Mouse (Mus musculus): ENCODE results near the gene Ccm2l. TPM values are rescaled to one million over a fixed set of nuclear protein-coding genes. Genes with fewer than 3 reads are reported as not detected.

Gene Ccm2l
- polyA plus RNA-seq, 1 experiment from 2014 or later = 1.0 TPM

GRCm38 (mm10) chr2:153049288-153049996 lies 16.3 kb upstream of the Ccm2l start:
- H3K4me3 ChIP-seq (replicated peaks; ENCODE audit: low read length) = no peak overlapping the region
- no peaks in the 10 kb centered on the region for H3K36me3 ChIP-seq (ENCODE audit: control insufficient read depth, insufficient read depth, low read length)
- no peaks in the 10 kb centered on the region for H3K4me1 ChIP-seq (ENCODE audit: control insufficient read depth, insufficient read depth, low read length)
- 36% methylated on average over 9 of the region's 9 CpGs for WGBS
- no peak overlapping the region for H3K9ac ChIP-seq (ENCODE audit: low read length)
- no peaks in the 10 kb centered on the region for H3K9me3 ChIP-seq (replicated peaks; ENCODE audit: control insufficient read depth, low read length)
- H3K27ac ChIP-seq (ENCODE audit: low read length) = no peak overlapping the region
- no peak for ATAC-seq (ENCODE audit: insufficient read depth, low FRiP score)
- H3K27me3 ChIP-seq (ENCODE audit: control insufficient read depth, insufficient read depth, low read length) = peaks cover 29% of the 10 kb centered on the region
- no peak overlapping the region for H3K4me2 ChIP-seq (ENCODE audit: low read depth, low read length)

- Histone ChIP-seq H3K9ac (ENCODE audit: low read length) (no peak overlapping the region), H3K27ac (ENCODE audit: low read length) (no peak overlapping the region), H3K4me3 (replicated peaks; ENCODE audit: low read length) (no peak overlapping the region), H3K4me2 (ENCODE audit: low read depth, low read length) (no peak overlapping the region), H3K36me3 (ENCODE audit: control insufficient read depth, insufficient read depth, low read length) (no peaks in the 10 kb centered on the region), H3K9me3 (replicated peaks; ENCODE audit: control insufficient read depth, low read length) (no peaks in the 10 kb centered on the region), H3K27me3 (ENCODE audit: control insufficient read depth, insufficient read depth, low read length) (peaks cover 29% of the 10 kb centered on the region), H3K4me1 (ENCODE audit: control insufficient read depth, insufficient read depth, low read length) (no peaks in the 10 kb centered on the region)
- no peak for ATAC-seq (ENCODE audit: insufficient read depth, low FRiP score)
- WGBS = 82% methylated on average over 4 of the region's 4 CpGs
Measured at GRCm38 (mm10) chr2:153049997-153050358, 15.8 kb upstream of the Ccm2l start.

GRCm38 (mm10) chr2:153051095-153051494 lies 14.7 kb upstream of the Ccm2l start:
- no peaks in the 10 kb centered on the region for H3K36me3 ChIP-seq (ENCODE audit: control insufficient read depth, insufficient read depth, low read length)

GRCm38 (mm10) chr2:153051537-153051936 lies 14.2 kb upstream of the Ccm2l start:
- H3K36me3 ChIP-seq (ENCODE audit: control insufficient read depth, insufficient read depth, low read length) = no peaks in the 10 kb centered on the region
- peaks cover 29% of the 10 kb centered on the region for H3K27me3 ChIP-seq (ENCODE audit: control insufficient read depth, insufficient read depth, low read length)
- no peak overlapping the region for H3K4me2 ChIP-seq (ENCODE audit: low read depth, low read length)
- no peaks in the 10 kb centered on the region for H3K9me3 ChIP-seq (replicated peaks; ENCODE audit: control insufficient read depth, low read length)
- H3K27ac ChIP-seq (ENCODE audit: low read length) = no peak overlapping the region
- no peak overlapping the region for H3K4me3 ChIP-seq (replicated peaks; ENCODE audit: low read length)
- no peak for ATAC-seq (ENCODE audit: insufficient read depth, low FRiP score)
- WGBS = 72% methylated on average over 9 of the region's 9 CpGs
- no peaks in the 10 kb centered on the region for H3K4me1 ChIP-seq (ENCODE audit: control insufficient read depth, insufficient read depth, low read length)
- no peak overlapping the region for H3K9ac ChIP-seq (ENCODE audit: low read length)

More at GRCm38 (mm10) chr2:153051095-153051494, 14.7 kb upstream of the Ccm2l start:
- Histone ChIP-seq H3K4me1 (ENCODE audit: control insufficient read depth, insufficient read depth, low read length) (no peaks in the 10 kb centered on the region), H3K4me3 (replicated peaks; ENCODE audit: low read length) (no peak overlapping the region), H3K27ac (ENCODE audit: low read length) (no peak overlapping the region), H3K9ac (ENCODE audit: low read length) (no peak overlapping the region), H3K27me3 (ENCODE audit: control insufficient read depth, insufficient read depth, low read length) (peaks cover 29% of the 10 kb centered on the region), H3K9me3 (replicated peaks; ENCODE audit: control insufficient read depth, low read length) (no peaks in the 10 kb centered on the region), H3K4me2 (ENCODE audit: low read depth, low read length) (no peak overlapping the region)
- 79% methylated on average over 6 of the region's 6 CpGs for WGBS
- ATAC-seq (ENCODE audit: insufficient read depth, low FRiP score) = no peak

DNA sequence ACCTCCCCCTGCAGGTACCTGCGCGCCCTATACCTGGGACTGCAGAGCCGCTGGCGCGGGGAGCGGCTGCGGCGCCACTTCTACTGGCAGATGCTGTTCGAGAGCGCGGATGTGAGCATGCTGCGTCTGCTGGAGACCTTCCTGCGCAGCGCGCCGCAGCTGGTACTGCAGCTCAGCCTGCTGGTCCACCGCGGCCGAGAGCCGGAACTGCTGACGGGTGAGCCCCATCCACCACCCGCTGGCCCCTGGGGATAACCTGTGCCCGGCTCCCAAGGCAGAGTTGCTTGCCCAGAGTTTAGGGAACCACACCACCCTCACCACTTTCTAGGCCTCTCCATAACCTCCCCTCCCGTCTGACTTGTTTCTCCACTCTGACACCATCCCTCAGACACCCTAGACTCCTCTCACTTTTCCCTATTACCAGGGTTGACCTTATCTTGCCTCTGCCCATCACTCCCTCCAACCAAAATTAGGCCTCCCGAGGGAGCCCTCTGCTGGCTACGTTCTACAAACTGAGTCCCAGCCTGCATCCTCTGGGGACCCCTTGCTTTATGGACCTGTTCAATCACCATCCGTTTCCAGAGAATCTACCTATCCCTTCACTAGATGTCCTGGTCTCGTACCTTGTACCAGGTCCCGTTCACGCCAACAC lies 12.9 kb upstream of the Ccm2l start:
- 7% methylated on average over 30 of the region's 30 CpGs for WGBS
- Histone ChIP-seq H3K9me3 (replicated peaks; ENCODE audit: control insufficient read depth, low read length) (no peaks in the 10 kb centered on the region), H3K4me1 (ENCODE audit: control insufficient read depth, insufficient read depth, low read length) (no peaks in the 10 kb centered on the region), H3K4me3 (replicated peaks; ENCODE audit: low read length) (no peak overlapping the region), H3K36me3 (ENCODE audit: control insufficient read depth, insufficient read depth, low read length) (no peaks in the 10 kb centered on the region), H3K4me2 (ENCODE audit: low read depth, low read length) (no peak overlapping the region), H3K9ac (ENCODE audit: low read length) (no peak overlapping the region), H3K27me3 (ENCODE audit: control insufficient read depth, insufficient read depth, low read length) (peaks cover 29% of the 10 kb centered on the region), H3K27ac (ENCODE audit: low read length) (no peak overlapping the region)
- ATAC-seq (ENCODE audit: insufficient read depth, low FRiP score) = no peak

- Histone ChIP-seq H3K36me3 (ENCODE audit: control insufficient read depth, insufficient read depth, low read length) (no peaks in the 10 kb centered on the region), H3K4me3 (replicated peaks; ENCODE audit: low read length) (no peak overlapping the region)
Measured at GRCm38 (mm10) chr2:153053896-153054295, 11.9 kb upstream of the Ccm2l start.

DNA sequence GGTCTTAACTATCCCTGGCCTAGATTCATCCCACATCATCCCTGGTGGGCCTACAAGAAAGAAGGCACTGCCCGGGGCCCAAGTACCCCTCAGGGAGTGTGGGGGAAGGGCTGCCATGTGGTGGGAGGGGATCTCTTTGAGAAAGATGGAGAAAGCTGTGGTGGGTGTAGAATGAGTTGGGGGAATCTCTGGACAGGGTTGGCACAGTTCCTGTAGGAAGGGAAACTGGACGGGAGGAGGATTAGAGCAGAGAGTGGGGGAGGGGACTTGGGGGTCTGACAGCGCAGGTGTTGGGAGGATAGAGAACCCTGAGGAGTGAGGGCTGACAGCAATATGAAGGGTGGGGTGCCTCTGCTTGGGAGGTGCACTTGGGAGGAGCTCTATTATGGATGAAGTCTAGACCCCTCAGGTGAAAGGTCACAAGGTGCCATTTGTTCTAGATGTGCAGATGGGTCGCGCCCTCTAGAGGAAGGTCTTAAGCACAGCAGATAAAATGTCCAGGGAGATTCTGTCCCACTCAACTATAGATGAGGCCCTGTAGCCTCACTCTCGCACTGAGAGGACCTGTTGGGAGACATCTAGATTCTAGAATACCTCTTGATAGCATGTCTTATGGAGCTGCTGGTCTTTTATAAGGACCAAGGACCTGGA lies 10.4 kb upstream of the Ccm2l start:
- no peak overlapping the region for H3K4me2 ChIP-seq (ENCODE audit: low read depth, low read length)
- no peak overlapping the region for H3K4me3 ChIP-seq (replicated peaks; ENCODE audit: low read length)
- H3K27ac ChIP-seq (ENCODE audit: low read length) = no peak overlapping the region
- no peak for ATAC-seq (ENCODE audit: insufficient read depth, low FRiP score)
- H3K27me3 ChIP-seq (ENCODE audit: control insufficient read depth, insufficient read depth, low read length) = peaks cover 29% of the 10 kb centered on the region
- H3K9me3 ChIP-seq (replicated peaks; ENCODE audit: control insufficient read depth, low read length) = no peaks in the 10 kb centered on the region
- H3K4me1 ChIP-seq (ENCODE audit: control insufficient read depth, insufficient read depth, low read length) = no peaks in the 10 kb centered on the region
- H3K36me3 ChIP-seq (ENCODE audit: control insufficient read depth, insufficient read depth, low read length) = no peaks in the 10 kb centered on the region
- 50% methylated on average over 6 of the region's 6 CpGs for WGBS
- no peak overlapping the region for H3K9ac ChIP-seq (ENCODE audit: low read length)

More at GRCm38 (mm10) chr2:153053896-153054295, 11.9 kb upstream of the Ccm2l start:
- H3K27ac ChIP-seq (ENCODE audit: low read length) = no peak overlapping the region
- H3K4me1 ChIP-seq (ENCODE audit: control insufficient read depth, insufficient read depth, low read length) = no peaks in the 10 kb centered on the region
- WGBS = 86% methylated on average over 8 of the region's 8 CpGs
- ATAC-seq (ENCODE audit: insufficient read depth, low FRiP score) = no peak
- H3K4me2 ChIP-seq (ENCODE audit: low read depth, low read length) = no peak overlapping the region
- H3K9me3 ChIP-seq (replicated peaks; ENCODE audit: control insufficient read depth, low read length) = no peaks in the 10 kb centered on the region
- H3K9ac ChIP-seq (ENCODE audit: low read length) = no peak overlapping the region
- peaks cover 29% of the 10 kb centered on the region for H3K27me3 ChIP-seq (ENCODE audit: control insufficient read depth, insufficient read depth, low read length)

GRCm38 (mm10) chr2:153058365-153058764 lies 7.4 kb upstream of the Ccm2l start:
- ATAC-seq (ENCODE audit: insufficient read depth, low FRiP score) = no peak
- Histone ChIP-seq H3K4me3 (replicated peaks; ENCODE audit: low read length) (no peak overlapping the region), H3K4me1 (ENCODE audit: control insufficient read depth, insufficient read depth, low read length) (no peaks in the 10 kb centered on the region), H3K9me3 (replicated peaks; ENCODE audit: control insufficient read depth, low read length) (no peaks in the 10 kb centered on the region), H3K4me2 (ENCODE audit: low read depth, low read length) (no peak overlapping the region), H3K27me3 (ENCODE audit: control insufficient read depth, insufficient read depth, low read length) (peaks cover 7% of the 10 kb centered on the region), H3K9ac (ENCODE audit: low read length) (no peak overlapping the region), H3K27ac (ENCODE audit: low read length) (no peak overlapping the region), H3K36me3 (ENCODE audit: control insufficient read depth, insufficient read depth, low read length) (no peaks in the 10 kb centered on the region)
- WGBS = 69% methylated on average over 4 of the region's 4 CpGs

GRCm38 (mm10) chr2:153060216-153060615 lies 5.5 kb upstream of the Ccm2l start:
- no peak overlapping the region for H3K4me2 ChIP-seq (ENCODE audit: low read depth, low read length)
- H3K9ac ChIP-seq (ENCODE audit: low read length) = no peak overlapping the region
- H3K36me3 ChIP-seq (ENCODE audit: control insufficient read depth, insufficient read depth, low read length) = no peaks in the 10 kb centered on the region
- H3K27ac ChIP-seq (ENCODE audit: low read length) = no peak overlapping the region
- no peaks in the 10 kb centered on the region for H3K9me3 ChIP-seq (replicated peaks; ENCODE audit: control insufficient read depth, low read length)
- 76% methylated on average over 7 of the region's 7 CpGs for WGBS
- no peaks in the 10 kb centered on the region for H3K4me1 ChIP-seq (ENCODE audit: control insufficient read depth, insufficient read depth, low read length)
- no peak for ATAC-seq (ENCODE audit: insufficient read depth, low FRiP score)
- H3K27me3 ChIP-seq (ENCODE audit: control insufficient read depth, insufficient read depth, low read length) = no peaks in the 10 kb centered on the region
- H3K4me3 ChIP-seq (replicated peaks; ENCODE audit: low read length) = no peak overlapping the region
